Mouse (Mus musculus): ENCODE results near the gene A230050P20Rik. TPM values are rescaled to one million over a fixed set of nuclear protein-coding genes. Genes with fewer than 3 reads are reported as not detected.
A peak's percentile ranks its signal among the peaks of the same experiment; 100 is the strongest.
"Not testable (repeated sequence)": the region's sequence is repeated elsewhere in the genome, so short reads cannot be mapped to it uniquely, and the experiment has no call there.

The A230050P20Rik gene
- total RNA-seq (2021): 1 to 10 TPM; 1.8 to 2.8 TPM
- long read RNA-seq, experiment 1, partial matches to known transcripts: 1 of 2 reads
- long read RNA-seq, experiment 1, other reads (novel, unspliced or antisense): 0 of 2 reads
- long read RNA-seq, experiment 2, partial matches to known transcripts: 0 of 2 reads
- long read RNA-seq, experiment 2, other reads (novel, unspliced or antisense): 2 of 2 reads

- DNase-seq (ENCODE audit: low spot score): no peak
These were observed at the start of gene A230050P20Rik for GRCm38 (mm10) chr9:20868448-20869001. Gene A230050P20Rik, plus strand, starts transcription at chr9:20868642.

GRCm38 (mm10) chr9:20820001-20820400 is 48.4 kb upstream of the A230050P20Rik start:
- DNase-seq (ENCODE audit: low spot score): no peak

GRCm38 (mm10) chr9:20822821-20823220 is 45.6 kb upstream of the A230050P20Rik start:
- no peak for DNase-seq (ENCODE audit: low spot score)

GRCm38 (mm10) chr9:20825781-20826180 is 42.7 kb upstream of the A230050P20Rik start:
- DNase-seq (ENCODE audit: low spot score): peak; percentile 39

GRCm38 (mm10) chr9:20828127-20828526 is 40.3 kb upstream of the A230050P20Rik start:
- DNase-seq (ENCODE audit: low spot score): no peak

- DNase-seq (ENCODE audit: low spot score): peak; percentile 98
These were observed 37.4 kb upstream of the A230050P20Rik start for GRCm38 (mm10) chr9:20830901-20831643.

- DNase-seq (ENCODE audit: low spot score): no peak
These were observed 33.6 kb upstream of the A230050P20Rik start for GRCm38 (mm10) chr9:20834881-20835280.

- not testable (repeated sequence) for DNase-seq (ENCODE audit: low spot score)
These were observed 32.9 kb upstream of the A230050P20Rik start for GRCm38 (mm10) chr9:20835431-20835954.

GRCm38 (mm10) chr9:20837184-20837947 is 31.1 kb upstream of the A230050P20Rik start:
- no peak for DNase-seq (ENCODE audit: low spot score)

GRCm38 (mm10) chr9:20838931-20839330 is 29.5 kb upstream of the A230050P20Rik start:
- DNase-seq (ENCODE audit: low spot score): no peak

GRCm38 (mm10) chr9:20842211-20842610 is 26.2 kb upstream of the A230050P20Rik start:
- DNase-seq (ENCODE audit: low spot score): no peak

- DNase-seq (ENCODE audit: low spot score): peak; percentile 20
These were observed 25.8 kb upstream of the A230050P20Rik start for GRCm38 (mm10) chr9:20842670-20843069.

GRCm38 (mm10) chr9:20850179-20850578 is 18.3 kb upstream of the A230050P20Rik start:
- DNase-seq (ENCODE audit: low spot score): no peak

GRCm38 (mm10) chr9:20857131-20857530 is 11.3 kb upstream of the A230050P20Rik start:
- DNase-seq (ENCODE audit: low spot score): no peak

GRCm38 (mm10) chr9:20859926-20860325 is 8.5 kb upstream of the A230050P20Rik start:
- no peak for DNase-seq (ENCODE audit: low spot score)

- DNase-seq (ENCODE audit: low spot score): no peak
These were observed 6.6 kb upstream of the A230050P20Rik start for GRCm38 (mm10) chr9:20861821-20862220.

- DNase-seq (ENCODE audit: low spot score): no peak
These were observed 6.2 kb upstream of the A230050P20Rik start for GRCm38 (mm10) chr9:20862225-20862624.

GRCm38 (mm10) chr9:20866879-20867278 is 1.6 kb upstream of the A230050P20Rik start:
- DNase-seq (ENCODE audit: low spot score): no peak

- DNase-seq (ENCODE audit: low spot score): no peak
These were observed 804 bp downstream of the A230050P20Rik start for GRCm38 (mm10) chr9:20869246-20869645.

- DNase-seq (ENCODE audit: low spot score): no peak
These were observed 2.0 kb downstream of the A230050P20Rik start for GRCm38 (mm10) chr9:20870211-20871173.
